Mouse (Mus musculus): ENCODE data around the gene Mab21l3.

Mab21l3 gene

GRCm38 (mm10) chr3:101804331-101804730 lies 44.4 kb downstream of the Mab21l3 start:
- in situ Hi-C loops (cut with MboI; ENCODE audit: low sequenced_read_pairs) = no loop called here

DNA sequence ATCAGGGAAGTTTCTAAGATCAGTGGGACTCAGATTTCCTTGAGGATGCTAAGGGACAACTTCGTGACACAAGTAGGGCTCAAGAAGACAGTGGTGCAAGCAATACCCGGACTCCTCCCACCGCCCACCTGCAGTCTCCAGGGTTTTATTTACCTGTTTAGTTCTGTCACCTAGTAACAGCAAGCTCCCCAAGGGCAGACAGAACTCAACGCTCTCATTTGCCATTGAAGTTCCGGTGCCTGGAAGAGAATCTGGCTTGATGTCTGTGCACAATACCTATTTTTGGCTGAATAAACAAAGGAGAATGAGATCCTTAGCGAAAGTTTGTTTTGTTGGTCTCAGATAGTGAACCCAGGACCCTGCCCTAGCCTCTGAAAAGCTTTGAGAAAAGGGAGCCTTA lies 45.0 kb downstream of the Mab21l3 start:
- in situ Hi-C loops (cut with MboI; ENCODE audit: low sequenced_read_pairs) = no loop called here

DNA sequence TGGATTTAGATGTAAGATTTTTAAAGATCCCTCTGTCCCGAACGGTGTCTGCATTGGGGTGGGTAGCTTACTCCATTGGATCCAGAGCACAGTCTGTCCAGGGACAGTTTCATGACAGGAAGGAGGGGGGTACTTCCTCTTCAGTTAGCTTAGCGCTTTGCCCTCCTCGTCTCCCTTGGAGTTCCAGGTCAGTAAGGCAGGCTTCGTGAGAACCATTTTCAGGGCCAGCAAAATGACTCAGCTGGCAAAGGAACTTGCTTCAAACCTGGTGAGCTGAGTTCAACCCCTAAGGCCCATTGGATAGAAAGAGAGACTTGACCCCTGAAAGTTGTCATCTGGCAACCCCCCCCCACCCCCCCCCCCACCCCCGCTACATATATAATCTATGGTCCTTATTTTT lies 46.0 kb downstream of the Mab21l3 start:
- in situ Hi-C loops (cut with MboI; ENCODE audit: low sequenced_read_pairs) = no loop called here

DNA sequence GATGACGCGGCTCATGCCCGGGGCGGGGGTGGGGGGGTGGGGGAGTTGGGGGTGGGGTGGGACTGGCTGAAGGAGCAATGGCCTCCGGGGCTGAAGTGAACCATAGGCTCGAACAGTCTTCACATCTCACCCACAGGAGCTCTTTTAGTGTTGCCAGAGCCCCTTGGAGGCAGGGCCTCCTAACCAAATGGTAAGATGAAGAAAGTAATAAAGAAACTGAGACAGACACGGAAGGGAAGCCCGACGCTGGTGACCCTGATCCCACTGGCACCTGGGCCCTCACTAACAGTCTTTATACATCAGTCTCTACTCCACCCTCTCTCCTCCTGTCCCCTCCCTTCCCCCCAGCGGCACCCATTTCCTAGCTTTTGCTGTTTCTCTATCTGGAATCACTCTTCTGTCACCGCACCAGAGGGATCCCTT lies 48.2 kb downstream of the Mab21l3 start:
- in situ Hi-C loops (cut with MboI; ENCODE audit: low sequenced_read_pairs) = no loop called here

DNA sequence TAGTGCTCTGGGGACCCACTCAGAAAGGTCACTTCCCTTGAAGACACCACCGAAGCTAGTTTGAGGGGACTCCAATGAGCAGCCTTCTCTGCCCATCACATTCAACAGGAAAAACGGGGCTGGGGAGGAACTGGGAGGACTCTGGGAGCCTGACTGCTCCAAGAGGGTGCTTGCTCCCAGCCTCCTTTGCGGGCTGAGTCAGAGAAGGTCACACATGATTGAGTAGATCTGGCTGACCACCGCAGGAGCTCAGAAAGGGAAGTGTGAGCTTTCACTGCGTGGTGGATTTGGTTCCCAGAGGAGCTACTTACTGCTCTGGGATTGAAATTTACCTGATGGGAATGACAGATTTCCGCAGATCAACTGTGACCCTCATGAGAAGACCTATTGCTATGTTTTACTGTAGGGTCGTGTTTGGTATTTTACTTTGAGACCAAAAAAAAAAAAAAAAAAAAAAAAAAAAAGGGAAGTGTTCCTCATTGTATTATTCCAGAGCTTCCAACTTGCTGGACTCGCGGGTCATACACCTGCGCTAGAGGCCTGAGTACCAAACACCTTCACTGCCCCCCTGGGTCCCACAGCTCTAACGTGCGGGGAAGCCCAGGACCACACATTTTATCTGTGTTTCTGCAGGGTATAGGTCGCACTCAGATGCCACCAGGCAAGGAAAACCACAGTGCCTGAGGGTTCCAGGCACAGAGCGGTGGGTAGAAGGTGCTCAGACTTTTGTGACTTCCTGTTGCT lies 48.7 kb downstream of the Mab21l3 start:
- in situ Hi-C loops (cut with MboI; ENCODE audit: low sequenced_read_pairs) = no loop called here

- in situ Hi-C loops (cut with MboI; ENCODE audit: low sequenced_read_pairs) = no loop called here
Observed at GRCm38 (mm10) chr3:101797830-101798709, 50.7 kb downstream of the Mab21l3 start.

GRCm38 (mm10) chr3:101796212-101796611 lies 52.5 kb downstream of the Mab21l3 start:
- in situ Hi-C loops (cut with MboI; ENCODE audit: low sequenced_read_pairs) = no loop called here

DNA sequence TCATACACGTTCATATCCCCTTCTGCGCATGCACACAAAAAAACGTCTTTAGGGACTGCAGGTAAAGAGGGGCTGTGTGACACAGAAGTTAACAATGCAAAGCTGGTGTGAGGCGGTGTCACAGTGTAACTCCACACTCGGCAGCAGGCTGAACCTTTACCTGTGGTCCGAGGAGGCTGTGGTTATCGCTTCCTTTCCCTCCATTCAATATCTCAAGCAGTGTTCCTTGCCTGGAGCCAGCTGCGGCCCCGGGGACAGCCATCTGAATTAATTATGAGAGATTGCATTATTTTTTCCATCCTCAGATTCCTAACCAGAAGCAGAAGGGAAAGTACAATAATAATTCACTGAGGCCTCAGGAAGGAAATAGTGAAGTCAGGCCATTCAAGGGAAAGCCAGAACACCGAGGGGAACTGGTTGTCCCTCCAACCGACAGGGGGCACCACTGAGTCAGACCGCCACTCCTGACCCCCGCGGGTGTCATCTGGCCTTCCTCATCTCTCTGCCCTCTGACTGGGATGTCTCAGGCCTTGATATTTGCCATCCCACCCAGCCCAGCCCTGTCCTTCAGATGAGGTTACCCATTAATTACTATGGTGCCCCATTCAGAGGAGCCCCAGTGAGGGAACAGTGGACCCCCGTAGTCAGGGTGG lies 53.2 kb downstream of the Mab21l3 start:
- in situ Hi-C loops (cut with MboI; ENCODE audit: low sequenced_read_pairs) = no loop called here

DNA sequence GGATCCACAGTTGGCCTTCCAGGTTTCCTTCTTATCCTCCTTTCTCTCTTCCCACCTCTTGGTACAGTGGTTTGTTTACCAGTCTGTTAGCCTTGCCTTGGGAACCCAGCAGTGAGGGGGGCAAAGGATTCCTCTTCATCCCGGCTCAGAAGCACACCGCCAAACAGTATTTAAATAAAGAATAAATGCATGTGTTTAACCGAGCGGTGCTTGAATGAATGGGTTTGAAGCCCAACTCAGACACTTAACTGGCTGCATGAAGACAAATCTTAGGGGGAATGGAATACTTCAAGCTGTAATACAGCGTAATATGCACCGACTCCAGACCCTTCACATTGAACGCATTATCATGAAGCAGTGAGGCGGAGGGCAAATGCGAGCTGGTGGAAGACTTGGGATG lies 54.1 kb downstream of the Mab21l3 start:
- in situ Hi-C loops (cut with MboI; ENCODE audit: low sequenced_read_pairs) = no loop called here

DNA sequence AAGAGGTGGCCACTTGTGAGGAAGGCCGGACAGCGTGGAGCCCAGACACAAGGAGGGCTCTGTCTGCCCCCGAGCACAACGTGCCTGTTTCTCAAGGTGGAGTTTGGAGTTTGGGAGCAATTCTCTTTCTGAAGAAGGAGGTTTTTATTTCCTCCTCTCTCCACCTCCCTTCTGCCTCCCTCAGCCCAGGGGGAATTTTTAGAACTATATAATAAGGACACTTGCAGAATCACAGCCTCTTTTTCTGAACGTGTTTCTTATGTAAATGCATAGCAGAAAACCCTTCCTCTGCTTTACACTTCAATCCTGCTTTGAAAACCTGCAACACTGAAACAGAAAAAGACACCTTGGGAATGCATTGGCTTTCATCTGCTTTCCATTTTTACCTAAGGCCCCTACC lies 54.7 kb downstream of the Mab21l3 start:
- in situ Hi-C loops (cut with MboI; ENCODE audit: low sequenced_read_pairs) = no loop called here

GRCm38 (mm10) chr3:101792191-101792590 lies 56.6 kb downstream of the Mab21l3 start:
- in situ Hi-C loops (cut with MboI; ENCODE audit: low sequenced_read_pairs) = no loop called here

GRCm38 (mm10) chr3:101784768-101785424 lies 63.9 kb downstream of the Mab21l3 start:
- in situ Hi-C loops (cut with MboI; ENCODE audit: low sequenced_read_pairs) = no loop called here

GRCm38 (mm10) chr3:101783793-101784192 lies 65.0 kb downstream of the Mab21l3 start:
- in situ Hi-C loops (cut with MboI; ENCODE audit: low sequenced_read_pairs) = no loop called here

GRCm38 (mm10) chr3:101780874-101781483 lies 67.8 kb downstream of the Mab21l3 start:
- in situ Hi-C loops (cut with MboI; ENCODE audit: low sequenced_read_pairs) = no loop called here

GRCm38 (mm10) chr3:101778896-101779665 lies 69.7 kb downstream of the Mab21l3 start:
- in situ Hi-C loops (cut with MboI; ENCODE audit: low sequenced_read_pairs) = no loop called here

DNA sequence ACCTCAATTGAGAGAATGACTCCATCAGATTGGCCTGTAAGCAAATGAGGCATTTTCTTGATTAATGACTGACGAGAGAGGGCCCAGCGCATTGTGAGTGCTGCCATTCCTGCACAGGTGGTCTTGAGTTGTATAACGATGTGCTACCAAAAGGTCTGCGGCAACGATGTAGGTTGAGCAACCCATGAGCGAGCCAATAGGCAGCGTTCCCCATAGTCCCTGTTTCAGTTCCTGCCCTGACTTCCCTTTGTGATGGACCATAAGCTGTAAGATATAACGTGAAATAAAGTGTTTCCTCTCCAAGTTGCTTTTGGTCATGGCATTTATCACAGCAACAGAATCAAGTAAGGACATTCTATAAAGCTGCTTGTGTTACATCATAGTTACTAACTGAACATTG lies 73.0 kb downstream of the Mab21l3 start:
- in situ Hi-C loops (cut with MboI; ENCODE audit: low sequenced_read_pairs) = no loop called here

GRCm38 (mm10) chr3:101770540-101770939 lies 78.2 kb downstream of the Mab21l3 start:
- in situ Hi-C loops (cut with MboI; ENCODE audit: low sequenced_read_pairs) = no loop called here

DNA sequence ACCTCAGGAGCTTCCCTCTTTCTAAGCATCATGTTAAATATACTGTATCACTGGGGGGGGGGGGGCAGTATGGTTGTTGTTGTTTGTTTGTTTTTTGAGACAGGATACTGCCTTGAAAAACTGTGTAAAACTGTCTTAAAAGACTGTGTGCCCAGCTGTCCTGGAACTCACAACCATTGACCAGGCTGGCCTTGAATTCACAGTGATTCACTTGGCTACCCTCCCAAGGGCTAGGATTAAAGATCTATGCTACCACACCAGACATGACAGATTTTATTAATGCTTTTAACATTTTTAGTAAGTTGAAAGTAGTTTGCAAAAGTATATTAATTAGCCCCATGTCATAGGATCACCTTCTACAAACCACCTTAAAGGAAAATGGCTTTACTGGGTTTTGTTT lies 85.2 kb downstream of the Mab21l3 start:
- in situ Hi-C loops (cut with MboI; ENCODE audit: low sequenced_read_pairs) = no loop called here
